Mouse (Mus musculus) C2C12 (cell line): ENCODE measurements around the gene Slc25a42. TPM values are rescaled to one million over a fixed set of nuclear protein-coding genes. Genes with fewer than 3 reads are reported as not detected.

Experiments used
- H3K27me3 ChIP-seq: one replicate; pipeline ENCODE4 v1.6.1; 2011; ENCODE audit not compliant: control insufficient read depth, insufficient read depth, insufficient read length
- H3K36me3 ChIP-seq: one replicate; pipeline ENCODE4 v1.6.1; 2011; ENCODE audit not compliant: control insufficient read depth, insufficient read depth
- H3K4me3 ChIP-seq: one replicate; pipeline ENCODE4 v1.5.1; 2011; ENCODE audit warnings: mild to moderate bottlenecking, control low read depth; ENCODE audit not compliant: poor library complexity, insufficient read depth, severe bottlenecking
- H3K79me2 ChIP-seq: one replicate; pipeline ENCODE4 v1.6.1; 2011; ENCODE audit not compliant: control insufficient read depth, insufficient read depth
- H3K79me3 ChIP-seq: one replicate; pipeline ENCODE4 v1.6.1; 2011; ENCODE audit warnings: low read depth, control low read depth
- H3ac ChIP-seq: one replicate; pipeline ENCODE3; 2011; ENCODE audit warnings: low read depth; ENCODE audit not compliant: control insufficient read depth, insufficient read length
- CEBPB ChIP-seq: IDR thresholded peaks from one replicate; pipeline ENCODE4 v1.6.1; 2011; ENCODE audit warnings: low read depth, mild to moderate bottlenecking, control low read depth, moderate library complexity
- CTCF ChIP-seq: IDR thresholded peaks from one replicate; pipeline ENCODE4 v1.5.1; 2011; ENCODE audit not compliant: control insufficient read depth, insufficient read depth, insufficient read length
- FOSL1 ChIP-seq: IDR thresholded peaks from one replicate; pipeline ENCODE4 v1.8.0; 2011; ENCODE audit warnings: mild to moderate bottlenecking, low read length; ENCODE audit not compliant: poor library complexity, insufficient read depth, severe bottlenecking
- MAX ChIP-seq: IDR thresholded peaks from one replicate; pipeline ENCODE4 v1.6.1; 2011; ENCODE audit warnings: mild to moderate bottlenecking, control low read depth
- MYOD1 ChIP-seq: IDR thresholded peaks from one replicate; pipeline ENCODE4 v1.6.1; 2011; ENCODE audit warnings: low read depth; ENCODE audit not compliant: control insufficient read depth, insufficient read length
- MYOG ChIP-seq: IDR thresholded peaks from one replicate; pipeline ENCODE4 v1.6.1; 2011; ENCODE audit not compliant: control insufficient read depth, insufficient read length; ENCODE audit errors: extremely low read depth
- USF1 ChIP-seq: IDR thresholded peaks from one replicate; pipeline ENCODE4 v1.6.1; 2011; ENCODE audit warnings: low read depth, mild to moderate bottlenecking, control low read depth, moderate library complexity
- polyA plus RNA-seq: library from polyadenylated mRNA; unstranded; fragments of >200 nt; fragmentation: generic; extraction: Trizol; gene quantifications from one replicate; pipeline ENCODE4 v1.2.1, GENCODE M21; 2012; ENCODE audit warnings: missing spikeins

The Slc25a42 gene
- polyA plus RNA-seq, 1 experiment = 0.61 TPM

DNA sequence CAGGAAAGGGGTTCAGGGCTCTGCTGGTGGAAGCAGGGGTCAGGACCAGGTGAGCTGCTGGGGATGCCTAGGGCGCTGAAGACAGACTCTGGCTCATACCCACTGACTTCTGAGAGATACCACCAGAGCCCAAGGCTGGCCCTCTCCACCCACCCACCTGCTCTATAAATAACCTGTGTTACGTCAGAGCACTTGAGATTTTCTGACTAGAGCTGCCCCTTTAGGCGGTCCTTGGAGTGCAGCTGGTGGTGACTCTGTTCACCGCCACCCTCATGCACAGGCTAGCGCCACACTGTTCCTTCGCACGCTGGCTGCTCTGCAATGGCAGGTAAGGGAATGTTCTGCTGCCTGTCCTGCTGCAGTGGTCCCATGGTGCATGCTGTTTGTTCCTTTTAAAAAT, 38.0 kb downstream of the Slc25a42 start:
- H3K79me3 ChIP-seq = peaks cover 6% of the 10 kb centered on the region
- H3K27me3 ChIP-seq = no peaks in the 10 kb centered on the region
- no peak overlapping the region for H3K4me3 ChIP-seq
- peaks cover 26% of the 10 kb centered on the region for H3K79me2 ChIP-seq
- H3K36me3 ChIP-seq = peaks cover 8% of the 10 kb centered on the region
- no peak overlapping the region for H3ac ChIP-seq
- TF ChIP-seq FOSL1 (no peak), MYOD1 (no peak), CEBPB (no peak), USF1 (no peak), MYOG (no peak), MAX (no peak), CTCF (no peak)

DNA sequence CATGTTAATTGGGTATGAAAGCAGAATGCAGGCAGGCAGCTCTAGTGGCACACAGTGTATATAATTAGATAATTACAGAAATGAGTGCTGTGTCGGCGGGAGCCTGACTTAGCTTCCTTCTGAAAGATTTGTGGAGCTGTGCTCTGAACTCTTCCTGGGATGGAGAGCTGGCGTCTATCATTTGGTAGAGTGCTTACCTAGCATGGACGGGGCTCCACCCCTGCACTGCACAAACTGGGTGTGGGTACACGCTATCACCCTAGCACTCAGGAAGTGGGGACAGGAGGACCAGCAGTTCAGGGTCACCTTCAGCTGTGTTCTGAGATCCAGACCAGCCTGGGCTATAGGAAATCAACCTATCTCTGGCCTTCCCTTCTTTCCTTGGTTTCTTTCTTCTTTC, 38.8 kb downstream of the Slc25a42 start:
- H3K4me3 ChIP-seq = no peak overlapping the region
- no peak overlapping the region for H3ac ChIP-seq
- peaks cover 6% of the 10 kb centered on the region for H3K79me3 ChIP-seq
- peaks cover 4% of the 10 kb centered on the region for H3K36me3 ChIP-seq
- TF ChIP-seq FOSL1 (no peak), USF1 (no peak), CTCF (no peak), MAX (no peak), MYOD1 (no peak)
- H3K79me2 ChIP-seq = peaks cover 26% of the 10 kb centered on the region
- H3K27me3 ChIP-seq = no peaks in the 10 kb centered on the region

DNA sequence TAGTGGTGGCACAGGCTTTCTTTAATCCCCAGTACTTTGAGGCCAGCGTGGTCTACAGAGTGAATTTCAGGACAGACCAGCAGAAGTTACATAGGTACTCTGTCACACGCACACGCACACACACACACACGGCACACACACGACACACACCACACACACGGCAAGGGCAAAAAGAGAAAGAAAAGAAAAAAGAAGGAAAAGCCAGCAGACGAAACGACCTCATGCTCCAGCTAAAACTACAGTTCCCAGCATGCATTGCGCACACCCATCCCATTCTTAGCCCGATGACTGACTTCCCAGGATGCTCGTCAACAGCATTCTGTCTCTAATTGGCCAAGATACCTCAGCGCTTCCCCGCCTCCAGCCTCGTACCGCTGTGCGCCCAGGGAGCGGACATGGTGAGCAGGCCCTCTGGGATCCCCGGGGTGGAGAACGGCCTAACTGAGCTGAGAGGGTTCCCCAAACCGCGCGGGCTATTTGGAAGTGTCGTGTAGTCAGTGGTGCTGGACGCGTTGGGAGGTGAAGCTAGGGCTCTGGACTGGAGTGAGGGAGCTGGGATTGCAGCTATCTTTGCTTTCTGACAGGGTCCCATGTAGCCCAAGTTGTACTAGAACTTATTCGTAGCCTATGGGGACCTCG, 39.9 kb downstream of the Slc25a42 start, which contains the start of gene Tmem161a:
TSS of gene Tmem161a (plus strand) at position 314 of the 639 bp plus-strand sequence.
- Histone ChIP-seq H3K79me2 (peaks cover 26% of the 10 kb centered on the region), H3K36me3 (peaks cover 2% of the 10 kb centered on the region), H3K4me3 (peak within 1 kb of the TSS; percentile 50), H3K79me3 (peaks cover 6% of the 10 kb centered on the region), H3ac (peak within 1 kb of the TSS; percentile 86), H3K27me3 (no peaks in the 10 kb centered on the region)
- TF ChIP-seq MAX = peak; percentile 47
- TF ChIP-seq USF1 = no peak
- no peak for TF ChIP-seq FOSL1

DNA sequence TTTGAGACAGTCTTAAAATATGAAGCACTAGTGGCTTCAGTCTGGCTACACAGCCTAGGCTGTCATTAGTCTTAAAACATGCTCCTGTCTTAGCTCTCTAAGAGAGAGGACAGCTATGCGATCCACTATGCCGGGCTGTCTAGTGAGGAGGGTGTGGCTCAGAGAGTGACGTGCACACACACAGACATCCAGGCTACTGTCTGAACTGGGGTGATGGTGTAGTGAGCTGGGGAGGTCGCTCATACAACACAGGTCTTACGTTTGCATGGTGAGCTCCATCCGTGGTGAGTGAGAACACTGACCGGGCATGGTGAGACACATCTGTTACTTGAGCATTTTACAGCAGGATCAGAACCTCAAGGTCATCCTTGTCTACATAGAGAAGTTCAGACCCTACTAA, 40.9 kb downstream of the Slc25a42 start:
- peaks cover 26% of the 10 kb centered on the region for H3K79me2 ChIP-seq
- H3ac ChIP-seq = no peak overlapping the region
- H3K79me3 ChIP-seq = peaks cover 6% of the 10 kb centered on the region
- no peak overlapping the region for H3K4me3 ChIP-seq
- no peaks in the 10 kb centered on the region for H3K36me3 ChIP-seq
- no peak for TF ChIP-seq FOSL1
- no peak for TF ChIP-seq MYOD1
- no peak for TF ChIP-seq CEBPB
- TF ChIP-seq MYOG = no peak
- TF ChIP-seq CTCF = no peak
- no peak for TF ChIP-seq USF1
- TF ChIP-seq MAX = no peak
- no peaks in the 10 kb centered on the region for H3K27me3 ChIP-seq

DNA sequence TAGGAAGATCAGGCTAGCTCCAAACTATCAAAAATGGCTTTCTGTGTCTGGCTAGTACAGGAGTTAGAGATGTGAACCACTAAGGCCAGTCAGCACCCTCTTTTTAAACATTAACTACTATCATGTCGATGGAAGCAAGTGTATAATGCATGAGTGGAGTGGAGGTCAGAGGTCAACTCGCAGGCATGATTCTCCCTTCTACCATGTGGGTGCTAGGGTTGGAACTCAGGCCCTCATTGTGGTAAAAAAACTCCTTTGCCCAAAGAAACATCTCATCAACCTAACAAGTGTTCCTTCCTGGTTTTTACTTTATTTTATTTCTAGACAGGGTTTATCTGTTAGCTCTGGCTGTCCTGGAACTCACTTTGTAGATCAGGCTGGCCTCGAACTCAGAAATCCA, 41.4 kb downstream of the Slc25a42 start:
- TF ChIP-seq MYOG = no peak
- TF ChIP-seq CEBPB = no peak
- no peak for TF ChIP-seq MYOD1
- TF ChIP-seq FOSL1 = no peak
- TF ChIP-seq MAX = no peak
- TF ChIP-seq CTCF = no peak
- no peak for TF ChIP-seq USF1
- Histone ChIP-seq H3K36me3 (no peaks in the 10 kb centered on the region), H3K79me3 (peaks cover 6% of the 10 kb centered on the region)

DNA sequence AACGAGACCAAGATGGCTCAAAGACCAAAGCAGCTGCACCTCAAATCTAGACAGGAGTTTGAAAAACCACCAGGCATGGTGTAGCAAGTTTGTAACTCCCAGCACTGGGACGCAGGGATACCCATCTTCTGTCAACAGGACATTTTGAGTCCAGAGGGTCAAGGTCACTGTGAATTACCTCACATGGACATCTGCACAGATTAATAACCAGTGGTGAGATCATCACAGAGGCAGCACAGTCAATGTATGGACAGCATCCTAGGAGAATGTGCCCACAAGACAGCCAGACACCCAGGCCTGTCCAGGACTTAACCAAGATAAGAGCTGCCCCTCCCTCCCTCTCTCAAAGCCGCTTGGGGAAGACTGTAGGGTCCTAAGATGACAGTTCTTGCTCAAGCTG, 42.0 kb downstream of the Slc25a42 start:
- no peak for TF ChIP-seq MYOD1
- no peak for TF ChIP-seq MAX
- no peak for TF ChIP-seq CTCF
- TF ChIP-seq USF1 = no peak
- no peak for TF ChIP-seq FOSL1
- TF ChIP-seq CEBPB = no peak
- no peak for TF ChIP-seq MYOG
- H3K36me3 ChIP-seq = no peaks in the 10 kb centered on the region

More for the DNA sequence above, 41.4 kb downstream of the Slc25a42 start:
- Histone ChIP-seq H3K27me3 (peaks cover 3% of the 10 kb centered on the region), H3ac (no peak overlapping the region), H3K4me3 (no peak overlapping the region), H3K79me2 (peaks cover 26% of the 10 kb centered on the region)

More for the DNA sequence above, 42.0 kb downstream of the Slc25a42 start:
- peaks cover 6% of the 10 kb centered on the region for H3K79me3 ChIP-seq
- no peak overlapping the region for H3K4me3 ChIP-seq
- H3ac ChIP-seq = no peak overlapping the region
- peaks cover 26% of the 10 kb centered on the region for H3K79me2 ChIP-seq
- peaks cover 3% of the 10 kb centered on the region for H3K27me3 ChIP-seq
